Mouse (Mus musculus): Measurements from ENCODE around the gene Dnaja3. TPM values are rescaled to one million over a fixed set of nuclear protein-coding genes. Genes with fewer than 3 reads are reported as not detected.

Dnaja3 gene
- total RNA-seq, 2 experiments from 2014 or later, result 66.1 to 66.9 TPM

DNA sequence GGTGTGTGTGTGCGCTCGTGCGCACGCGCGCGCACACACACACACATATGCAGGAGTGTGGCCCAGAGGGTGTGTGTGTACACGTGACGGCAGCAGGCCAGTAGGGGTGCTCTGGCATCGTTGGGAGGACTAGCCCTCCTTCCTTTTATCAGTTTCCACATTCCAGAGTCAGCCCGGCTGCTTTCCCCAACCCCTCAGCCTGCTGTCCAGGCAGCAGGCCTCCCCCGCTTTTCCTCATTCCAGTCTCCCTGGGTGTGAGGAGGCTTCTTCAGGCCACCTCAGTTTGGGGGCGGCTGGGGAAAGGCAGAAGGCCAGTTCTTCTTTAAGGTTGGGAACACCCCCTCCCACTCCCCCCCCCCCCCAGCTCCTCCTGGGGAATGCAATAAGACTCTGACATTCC lies 2.4 kb downstream of the Dnaja3 start:
- no peak for DNase-seq (ENCODE audit: low spot score in 2 of 2)

DNA sequence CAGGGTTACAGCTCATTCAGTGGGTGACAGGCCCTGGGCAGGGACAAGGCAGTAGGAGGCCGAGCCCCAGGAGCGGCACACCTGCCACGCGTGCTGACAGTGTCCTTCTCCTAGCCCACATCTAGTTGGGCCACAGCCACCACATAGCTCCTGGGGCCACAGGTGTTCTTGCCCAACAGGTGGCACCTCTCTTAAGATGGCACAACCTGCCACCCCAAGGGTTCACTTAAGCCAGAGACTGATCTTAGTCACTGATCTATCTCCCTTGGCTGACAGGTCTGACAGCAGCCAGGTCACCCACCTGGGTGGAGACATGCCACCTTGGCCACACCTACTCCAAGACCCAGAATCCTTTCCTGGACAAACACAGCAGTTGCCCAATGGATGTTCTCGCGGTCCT lies 3.1 kb downstream of the Dnaja3 start:
- no peak for DNase-seq (ENCODE audit: low spot score in 2 of 2)

DNA sequence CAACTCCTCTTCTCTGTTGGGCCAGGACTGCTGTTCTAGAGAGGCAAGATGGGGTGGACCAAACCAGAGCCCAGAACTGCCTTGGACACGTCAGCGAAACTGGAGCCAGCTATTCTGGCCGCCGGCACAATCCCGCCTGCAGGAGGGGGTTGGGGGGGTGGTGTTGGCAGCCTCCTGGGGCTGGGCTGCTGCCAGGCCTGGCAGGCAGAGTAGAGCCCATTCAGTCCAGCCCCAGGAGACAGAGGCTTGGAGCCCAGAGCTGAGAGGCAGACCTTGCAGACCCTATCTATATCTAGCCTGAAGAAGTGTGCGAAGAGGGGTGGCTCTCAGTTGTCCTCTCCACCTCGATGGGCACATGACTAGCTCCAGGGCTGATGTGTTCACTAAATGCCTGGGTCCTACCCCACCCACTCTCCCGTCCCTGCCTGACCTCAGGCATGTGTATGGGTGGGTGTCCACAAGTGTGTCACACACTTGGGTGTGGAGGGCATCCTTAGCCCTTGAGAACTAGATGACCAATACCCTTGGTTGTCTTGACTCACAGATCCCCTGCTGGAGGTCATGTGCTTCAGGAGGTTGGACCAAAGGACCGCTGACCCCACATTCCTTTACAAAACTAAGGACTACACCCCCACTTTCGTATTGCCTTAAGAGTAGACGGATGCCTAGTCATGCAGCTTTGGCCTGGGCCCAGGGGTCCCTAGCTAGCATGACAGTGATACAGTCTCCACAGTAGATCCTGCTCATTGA lies 4.1 kb downstream of the Dnaja3 start:
- DNase-seq (ENCODE audit: low spot score in 2 of 2), result peak; percentile 69 to 86

DNA sequence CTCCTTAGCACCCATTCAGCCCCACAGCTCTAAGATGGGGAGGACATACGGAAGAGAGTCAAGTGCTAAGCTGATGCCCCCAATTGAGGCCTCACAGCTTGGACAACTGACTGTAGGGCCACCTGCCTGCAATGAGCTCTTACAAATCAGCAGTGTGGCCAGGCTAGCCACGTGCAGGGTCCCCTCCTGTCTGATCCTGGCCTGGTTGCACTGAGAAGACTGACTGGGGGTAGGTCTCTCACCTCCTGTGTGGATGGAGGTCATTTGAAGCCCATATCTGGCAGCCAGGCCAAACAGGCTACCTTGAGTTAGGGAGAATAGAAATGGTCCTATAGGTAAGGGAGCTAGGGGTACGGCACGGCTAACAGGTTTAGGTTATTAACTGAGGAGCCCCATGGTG lies 6.1 kb downstream of the Dnaja3 start:
- no peak for DNase-seq (ENCODE audit: low spot score in 2 of 2)

DNA sequence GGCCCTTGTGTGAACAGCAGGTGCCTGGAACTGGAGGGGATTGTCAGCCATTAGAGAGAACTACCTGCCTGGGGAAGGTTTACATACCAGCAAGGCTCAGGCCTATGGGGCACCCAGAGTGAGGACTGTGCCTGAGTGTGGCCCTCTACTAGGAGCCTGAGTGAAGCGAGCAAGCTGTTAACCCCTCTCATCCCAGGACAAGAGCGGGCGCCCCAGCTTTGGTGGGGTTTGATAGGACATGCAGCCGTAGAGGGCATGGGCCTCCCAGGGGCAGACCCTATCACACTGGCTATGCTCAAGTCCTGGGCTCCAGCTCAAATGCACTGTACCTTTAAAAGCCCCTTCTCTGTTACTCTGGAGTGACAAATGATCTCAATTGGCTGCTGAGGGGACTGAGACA lies 7.0 kb downstream of the Dnaja3 start:
- DNase-seq (ENCODE audit: low spot score in 2 of 2), result no peak

GRCm38 (mm10) chr16:4647651-4648141 lies 7.9 kb downstream of the Dnaja3 start:
- no peak for DNase-seq (ENCODE audit: low spot score in 2 of 2)

GRCm38 (mm10) chr16:4648416-4649023 lies 8.7 kb downstream of the Dnaja3 start:
- DNase-seq (ENCODE audit: low spot score in 2 of 2), result no peak

GRCm38 (mm10) chr16:4649211-4649610 lies 9.4 kb downstream of the Dnaja3 start:
- DNase-seq (ENCODE audit: low spot score in 2 of 2), result no peak

GRCm38 (mm10) chr16:4649692-4650091 lies 9.9 kb downstream of the Dnaja3 start:
- DNase-seq (ENCODE audit: low spot score in 2 of 2), result no peak

GRCm38 (mm10) chr16:4650161-4650560 lies 10.4 kb downstream of the Dnaja3 start:
- DNase-seq (ENCODE audit: low spot score in 2 of 2), result no peak

DNA sequence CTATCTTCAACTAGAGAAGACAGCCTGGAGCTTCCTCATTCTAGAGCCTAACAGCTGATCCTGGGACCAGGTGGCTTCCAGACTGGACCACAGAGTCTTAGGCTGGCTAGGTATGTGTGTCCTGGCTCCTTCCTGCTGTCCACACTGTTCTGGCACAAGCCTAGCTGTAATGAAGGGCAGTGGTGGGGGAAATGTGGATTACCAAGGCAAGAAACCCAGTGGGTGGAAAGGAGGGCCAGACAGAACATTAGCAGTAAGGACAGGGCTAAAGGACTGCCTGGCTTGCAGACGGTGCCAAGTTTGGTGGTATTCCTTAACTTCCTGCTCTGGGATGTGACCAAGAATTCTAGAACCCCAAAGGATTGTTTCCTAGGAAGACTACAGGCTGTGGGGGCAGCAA lies 11.3 kb downstream of the Dnaja3 start:
- no peak for DNase-seq (ENCODE audit: low spot score in 2 of 2)

- DNase-seq (ENCODE audit: low spot score in 2 of 2), result no peak
Observed at GRCm38 (mm10) chr16:4651624-4652023, 11.8 kb downstream of the Dnaja3 start.

DNA sequence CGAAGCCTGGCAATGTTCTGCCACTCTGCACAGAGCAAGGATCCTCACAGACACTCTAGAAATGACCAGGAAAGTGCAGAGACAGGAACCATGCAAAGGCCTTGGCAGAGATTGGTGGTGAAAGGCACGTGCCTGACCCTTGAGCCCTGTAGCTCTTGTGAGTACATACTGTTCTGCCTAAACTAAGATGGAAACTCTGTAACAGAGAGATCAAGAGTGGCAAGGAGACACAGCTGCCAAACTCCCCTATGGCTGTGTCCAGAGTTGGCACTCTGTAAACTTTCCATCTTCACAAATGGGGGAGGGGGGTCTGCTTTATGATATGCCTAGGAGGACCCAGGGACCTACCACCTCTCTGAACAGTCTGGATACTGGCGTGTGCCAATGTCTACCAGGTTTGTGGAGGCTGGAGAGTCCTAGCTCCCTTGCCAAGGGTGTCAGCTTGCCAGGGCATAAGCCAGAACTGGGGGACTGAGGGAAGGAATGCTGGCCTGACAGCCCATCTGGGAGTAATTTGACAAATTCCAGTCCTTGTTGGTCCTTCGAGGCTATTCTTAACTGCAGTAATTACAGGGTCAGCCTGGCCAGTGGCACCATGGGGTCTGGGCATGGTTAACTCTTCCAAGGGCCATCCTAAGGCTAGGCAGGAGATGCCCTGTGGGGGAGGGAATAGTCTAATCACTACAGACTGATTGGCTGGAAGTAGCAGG lies 13.1 kb downstream of the Dnaja3 start:
- DNase-seq (ENCODE audit: low spot score in 2 of 2), result no peak

DNA sequence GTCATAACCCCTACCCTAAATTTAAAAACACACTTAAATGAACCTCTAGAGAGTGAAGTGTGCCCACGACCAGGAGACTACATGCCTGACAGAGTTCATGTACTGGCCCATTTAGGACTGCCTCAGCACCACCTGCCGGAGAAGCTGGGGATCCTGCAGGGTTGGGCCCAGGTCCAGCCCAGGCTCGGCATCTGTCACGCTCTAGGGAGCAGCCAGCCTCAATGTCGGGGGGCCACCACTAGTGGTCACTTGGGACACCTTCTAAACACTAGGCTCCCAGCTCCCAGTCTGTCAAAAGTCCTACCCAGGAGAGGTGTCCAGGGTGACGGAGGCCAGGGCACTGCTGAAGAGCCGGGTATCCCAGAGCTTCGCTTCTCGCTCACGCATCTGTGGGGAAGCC lies 14.9 kb downstream of the Dnaja3 start:
- no peak for DNase-seq (ENCODE audit: low spot score in 2 of 2)

GRCm38 (mm10) chr16:4655251-4655734 lies 15.5 kb downstream of the Dnaja3 start:
- DNase-seq (ENCODE audit: low spot score in 2 of 2), result peak in 1 of 2 experiments; percentile 39

DNA sequence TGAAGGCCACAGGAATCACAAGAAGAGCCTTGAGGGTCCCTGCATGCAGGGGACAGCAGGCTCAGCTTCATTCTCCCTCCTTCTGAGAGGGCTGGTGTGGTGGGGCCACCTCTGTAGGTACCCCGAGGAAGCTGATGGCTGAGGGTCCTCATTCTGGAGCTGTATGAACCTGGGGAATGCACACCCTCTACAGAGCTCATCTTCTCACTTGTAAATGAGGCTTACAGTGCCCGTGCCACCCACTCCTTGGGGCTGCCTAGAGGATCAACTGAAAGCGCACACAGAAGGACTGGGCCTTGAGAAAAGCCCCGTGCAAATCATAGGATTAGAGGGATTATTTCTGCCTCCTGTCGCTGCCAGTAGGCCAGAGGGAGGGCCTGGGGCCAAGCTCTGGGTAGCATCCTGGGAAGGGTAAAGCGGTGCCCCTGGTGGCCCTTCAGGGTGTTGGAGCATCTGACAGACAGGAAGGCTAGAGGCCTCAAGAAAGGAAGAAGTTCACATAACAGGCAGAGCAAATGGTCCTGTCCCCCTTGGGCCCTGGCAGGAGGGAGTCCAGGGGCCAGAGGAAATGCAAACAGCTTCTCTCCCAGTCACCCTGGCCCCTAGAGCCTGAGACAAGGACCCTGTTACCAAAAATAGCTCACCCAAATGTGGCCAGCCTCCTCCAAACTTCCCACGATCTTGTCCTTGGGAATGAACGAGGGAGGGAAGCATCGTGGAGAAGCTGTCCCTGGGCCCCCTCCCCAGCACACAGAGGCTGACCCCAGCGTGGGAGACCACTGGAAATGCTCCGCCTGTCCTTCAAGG lies 16.2 kb downstream of the Dnaja3 start:
- DNase-seq (ENCODE audit: low spot score in 2 of 2), result no peak

- no peak for DNase-seq (ENCODE audit: low spot score in 2 of 2)
Observed at GRCm38 (mm10) chr16:4656571-4657081, 16.8 kb downstream of the Dnaja3 start.

DNA sequence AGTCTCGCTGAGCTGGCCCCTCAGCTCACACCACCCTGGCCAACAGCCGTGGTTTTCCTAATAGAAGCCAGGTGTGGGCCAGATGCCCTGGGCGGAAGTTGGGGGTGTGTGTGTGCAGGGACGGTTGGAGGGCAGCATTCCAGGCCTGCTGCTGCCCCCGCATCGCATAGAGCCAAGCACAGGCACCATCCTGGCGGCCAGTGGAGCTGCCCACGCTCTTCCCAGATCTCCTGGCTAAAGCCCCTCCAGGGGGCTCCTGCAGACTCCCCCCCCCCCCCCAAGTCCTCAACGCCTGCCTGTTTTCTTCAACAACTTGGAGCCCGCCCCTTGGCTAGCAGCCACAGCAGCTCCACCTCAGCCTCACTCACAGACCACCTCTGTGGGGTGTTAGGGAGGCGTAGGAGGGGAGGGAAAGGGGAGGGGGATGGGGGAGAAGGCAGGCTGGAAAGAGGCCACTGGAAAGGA lies 19.0 kb downstream of the Dnaja3 start:
- peak in 1 of 2 experiments; percentile 48 for DNase-seq (ENCODE audit: low spot score in 2 of 2)

GRCm38 (mm10) chr16:4659326-4659725 lies 19.5 kb downstream of the Dnaja3 start:
- DNase-seq (ENCODE audit: low spot score in 2 of 2), result no peak

DNA sequence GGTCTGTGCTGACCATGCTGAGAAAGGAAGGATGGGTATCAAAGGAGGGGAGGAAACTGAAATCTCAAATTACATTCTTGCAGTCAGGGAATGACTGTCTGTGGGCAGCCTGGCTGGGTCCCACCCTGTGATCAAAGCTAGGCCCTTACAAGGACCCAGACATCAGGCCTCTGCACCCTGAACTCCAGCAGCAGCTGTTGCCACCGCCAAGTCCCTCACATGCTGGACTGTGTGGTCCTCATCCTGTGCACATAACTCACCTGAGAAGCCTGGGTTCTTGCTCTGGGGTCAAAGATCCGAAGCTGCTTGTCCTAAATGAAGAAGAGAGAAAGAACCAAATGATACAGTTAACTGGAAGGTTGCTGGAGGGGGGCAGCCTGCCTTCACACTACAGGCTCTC lies 21.8 kb downstream of the Dnaja3 start:
- DNase-seq (ENCODE audit: low spot score in 2 of 2), result no peak

DNA sequence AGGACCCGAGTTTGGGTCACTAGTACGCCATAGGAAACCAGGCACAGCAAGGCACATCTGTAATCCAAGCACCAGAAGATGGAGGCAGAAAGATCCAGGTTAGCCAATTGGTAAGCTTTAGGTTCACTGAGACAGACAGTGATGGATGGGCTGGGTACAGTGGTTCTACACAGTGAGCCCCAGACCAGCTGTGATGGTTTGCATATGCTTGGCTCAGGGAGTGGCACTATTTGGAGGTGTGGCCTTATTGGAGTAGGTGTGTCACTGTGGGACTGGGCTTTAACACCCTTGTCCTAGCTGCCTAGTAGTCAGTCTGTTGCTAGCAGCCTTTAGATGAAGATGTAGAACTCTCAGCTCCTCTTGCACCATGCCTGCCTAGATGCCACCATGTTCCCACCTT lies 24.0 kb downstream of the Dnaja3 start:
- DNase-seq (ENCODE audit: low spot score in 2 of 2), result no peak
